Mouse (Mus musculus): ENCODE measurements around the gene Creb3l4. TPM values are rescaled to one million over a fixed set of nuclear protein-coding genes. Genes with fewer than 3 reads are reported as not detected.

Gene Creb3l4
- polyA plus RNA-seq, 1 experiment from 2014 or later, result 12.9 TPM

DNA sequence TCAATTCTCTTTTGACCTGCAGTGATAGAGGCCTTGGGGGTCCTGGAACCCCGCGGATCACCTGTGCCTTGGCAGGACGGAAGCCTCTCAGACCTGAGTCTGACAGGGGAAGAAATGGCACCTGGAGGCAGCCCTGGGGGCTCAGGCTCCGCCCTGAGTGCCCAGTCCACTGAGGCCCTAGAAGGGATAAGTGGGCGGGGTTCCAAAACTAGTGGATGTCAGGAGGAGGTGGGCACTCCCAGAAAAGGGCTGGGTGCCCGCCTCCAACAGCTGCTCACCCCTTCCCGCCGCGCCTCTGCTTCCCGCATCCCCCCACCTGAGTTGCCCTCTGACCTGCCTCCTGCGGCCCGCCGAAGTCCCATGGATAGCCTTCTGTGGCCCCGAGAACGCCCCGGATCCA lies 33.5 kb upstream of the Creb3l4 start:
- Histone ChIP-seq H3K9ac (replicated peaks) (no peak overlapping the region), H3K9me3 (no peaks in the 10 kb centered on the region), H3K27ac (no peak overlapping the region), H3K27me3 (no peaks in the 10 kb centered on the region), H3K4me2 (no peak overlapping the region), H3K4me1 (replicated peaks) (no peaks in the 10 kb centered on the region), H3K36me3 (peaks cover 91% of the 10 kb centered on the region), H3K4me3 (replicated peaks) (no peak overlapping the region)
- ATAC-seq (ENCODE audit: insufficient number of reproducible peaks, insufficient read depth, low FRiP score, low TSS enrichment, low read depth), result no peak
- WGBS, result 48% methylated on average over 16 of the region's 16 CpGs

DNA sequence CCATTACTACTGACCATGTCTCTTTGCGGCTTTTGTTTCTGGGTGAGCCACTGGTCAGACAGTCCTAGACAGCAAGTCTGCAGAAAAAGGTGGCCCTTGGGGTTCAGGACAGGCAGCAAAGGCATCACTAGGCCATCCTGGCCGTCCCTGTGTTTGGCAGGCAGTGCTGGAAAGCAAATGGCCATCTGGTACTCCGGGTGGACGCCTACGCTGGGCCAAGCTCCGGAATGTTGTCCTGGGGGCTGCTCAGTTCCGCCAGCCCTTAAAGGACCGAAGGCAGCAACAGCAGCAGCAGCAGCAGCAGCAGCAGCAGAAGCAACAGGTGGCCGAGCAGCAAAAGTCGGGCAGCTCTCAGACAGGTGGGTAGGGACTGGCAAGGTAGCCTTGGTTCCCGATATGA lies 32.0 kb upstream of the Creb3l4 start:
- ATAC-seq (ENCODE audit: insufficient number of reproducible peaks, insufficient read depth, low FRiP score, low TSS enrichment, low read depth), result no peak
- Histone ChIP-seq H3K4me2 (no peak overlapping the region), H3K9ac (replicated peaks) (no peak overlapping the region), H3K4me1 (replicated peaks) (no peaks in the 10 kb centered on the region), H3K27me3 (no peaks in the 10 kb centered on the region), H3K9me3 (no peaks in the 10 kb centered on the region), H3K36me3 (peaks cover 95% of the 10 kb centered on the region), H3K4me3 (replicated peaks) (no peak overlapping the region), H3K27ac (no peak overlapping the region)
- 88% methylated on average over 11 of the region's 11 CpGs for WGBS

GRCm38 (mm10) chr3:90273855-90274254 lies 30.5 kb upstream of the Creb3l4 start:
- Histone ChIP-seq H3K9ac (replicated peaks) (no peak overlapping the region), H3K36me3 (peaks cover 88% of the 10 kb centered on the region), H3K4me1 (replicated peaks) (no peaks in the 10 kb centered on the region), H3K4me3 (replicated peaks) (no peak overlapping the region), H3K27ac (no peak overlapping the region), H3K9me3 (no peaks in the 10 kb centered on the region), H3K27me3 (no peaks in the 10 kb centered on the region), H3K4me2 (no peak overlapping the region)
- ATAC-seq (ENCODE audit: insufficient number of reproducible peaks, insufficient read depth, low FRiP score, low TSS enrichment, low read depth), result no peak
- WGBS, result 93% methylated on average over 22 of the region's 22 CpGs

DNA sequence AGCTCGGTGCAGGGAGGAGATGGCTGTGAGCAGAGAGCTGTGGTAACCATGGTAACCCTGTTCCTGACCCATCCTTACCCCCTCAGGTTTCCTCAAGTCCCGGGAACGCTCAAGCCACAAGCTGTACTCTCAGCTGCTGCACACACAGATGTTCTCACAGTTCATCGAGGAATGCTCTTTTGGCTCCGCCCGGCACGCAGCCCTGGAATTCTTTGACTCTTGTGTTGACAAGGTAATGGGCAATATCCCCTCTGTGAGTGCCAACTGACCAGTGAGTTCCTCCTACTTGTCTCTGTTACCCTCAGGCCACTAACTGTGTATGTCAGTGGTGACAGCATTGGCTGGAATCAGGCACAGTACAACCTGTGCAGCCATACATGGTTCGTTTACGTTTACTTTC lies 28.9 kb upstream of the Creb3l4 start:
- 73% methylated on average over 9 of the region's 9 CpGs for WGBS
- H3K36me3 ChIP-seq, result peaks cover 71% of the 10 kb centered on the region
- no peak for ATAC-seq (ENCODE audit: insufficient number of reproducible peaks, insufficient read depth, low FRiP score, low TSS enrichment, low read depth)

GRCm38 (mm10) chr3:90270784-90271183 lies 27.5 kb upstream of the Creb3l4 start:
- Histone ChIP-seq H3K9me3 (no peaks in the 10 kb centered on the region), H3K4me1 (replicated peaks) (peaks cover 10% of the 10 kb centered on the region), H3K4me2 (no peak overlapping the region), H3K27ac (no peak overlapping the region), H3K4me3 (replicated peaks) (no peak overlapping the region), H3K9ac (replicated peaks) (no peak overlapping the region), H3K27me3 (no peaks in the 10 kb centered on the region), H3K36me3 (peaks cover 58% of the 10 kb centered on the region)
- ATAC-seq (ENCODE audit: insufficient number of reproducible peaks, insufficient read depth, low FRiP score, low TSS enrichment, low read depth), result no peak
- WGBS, result 90% methylated on average over 8 of the region's 8 CpGs

More for the DNA sequence above, 28.9 kb upstream of the Creb3l4 start:
- H3K4me3 ChIP-seq (replicated peaks), result no peak overlapping the region
- H3K27me3 ChIP-seq, result no peaks in the 10 kb centered on the region
- no peak overlapping the region for H3K9ac ChIP-seq (replicated peaks)
- H3K4me2 ChIP-seq, result no peak overlapping the region
- no peaks in the 10 kb centered on the region for H3K4me1 ChIP-seq (replicated peaks)
- H3K27ac ChIP-seq, result no peak overlapping the region
- no peaks in the 10 kb centered on the region for H3K9me3 ChIP-seq

DNA sequence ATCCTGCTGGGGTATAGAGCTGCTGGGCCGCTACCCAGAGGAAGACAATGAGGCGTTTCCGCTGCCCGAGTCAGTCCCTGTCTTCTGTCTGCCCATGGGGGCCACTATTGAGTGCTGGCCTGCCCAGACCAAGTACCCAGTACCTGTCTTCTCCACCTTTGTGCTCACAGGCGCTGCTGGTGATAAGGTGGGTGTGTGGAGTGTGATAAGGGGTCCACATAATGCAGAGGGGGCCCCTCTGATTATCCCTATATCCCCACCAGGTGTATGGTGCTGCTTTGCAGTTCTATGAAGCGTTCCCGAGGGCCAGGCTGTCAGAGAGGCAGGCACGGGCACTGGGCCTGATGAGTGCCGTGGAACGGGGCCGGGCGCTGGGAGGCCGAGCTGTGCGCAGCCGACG lies 25.7 kb upstream of the Creb3l4 start:
- Histone ChIP-seq H3K9me3 (no peaks in the 10 kb centered on the region), H3K4me1 (replicated peaks) (peaks cover 15% of the 10 kb centered on the region), H3K4me2 (no peak overlapping the region), H3K27ac (no peak overlapping the region), H3K27me3 (no peaks in the 10 kb centered on the region), H3K36me3 (peaks cover 48% of the 10 kb centered on the region), H3K9ac (replicated peaks) (no peak overlapping the region), H3K4me3 (replicated peaks) (no peak overlapping the region)
- WGBS, result 90% methylated on average over 16 of the region's 16 CpGs
- no peak for ATAC-seq (ENCODE audit: insufficient number of reproducible peaks, insufficient read depth, low FRiP score, low TSS enrichment, low read depth)

DNA sequence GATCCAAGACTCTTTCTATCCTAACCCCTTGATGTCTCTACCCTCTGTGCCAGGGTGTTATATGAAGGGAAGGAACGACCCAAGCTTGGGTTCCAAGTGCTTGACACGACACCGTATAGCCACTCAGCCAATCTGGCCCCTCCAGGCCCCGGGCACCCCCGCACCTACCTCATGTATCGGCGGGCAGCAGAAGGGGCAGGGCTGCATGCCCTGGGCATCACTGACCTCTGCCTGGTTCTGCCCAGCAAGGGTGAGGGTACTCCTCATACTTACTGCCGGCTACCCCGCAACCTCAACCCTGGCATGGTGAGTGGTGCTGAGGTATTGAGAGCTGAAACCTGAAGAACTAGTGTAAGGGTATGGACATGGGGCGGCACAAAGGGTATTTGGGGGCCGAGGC lies 24.9 kb upstream of the Creb3l4 start:
- Histone ChIP-seq H3K4me2 (no peak overlapping the region), H3K27me3 (no peaks in the 10 kb centered on the region), H3K36me3 (peaks cover 49% of the 10 kb centered on the region), H3K4me1 (replicated peaks) (peaks cover 15% of the 10 kb centered on the region), H3K9me3 (no peaks in the 10 kb centered on the region), H3K9ac (replicated peaks) (no peak overlapping the region), H3K4me3 (replicated peaks) (no peak overlapping the region), H3K27ac (no peak overlapping the region)
- 95% methylated on average over 11 of the region's 11 CpGs for WGBS
- ATAC-seq (ENCODE audit: insufficient number of reproducible peaks, insufficient read depth, low FRiP score, low TSS enrichment, low read depth), result no peak

DNA sequence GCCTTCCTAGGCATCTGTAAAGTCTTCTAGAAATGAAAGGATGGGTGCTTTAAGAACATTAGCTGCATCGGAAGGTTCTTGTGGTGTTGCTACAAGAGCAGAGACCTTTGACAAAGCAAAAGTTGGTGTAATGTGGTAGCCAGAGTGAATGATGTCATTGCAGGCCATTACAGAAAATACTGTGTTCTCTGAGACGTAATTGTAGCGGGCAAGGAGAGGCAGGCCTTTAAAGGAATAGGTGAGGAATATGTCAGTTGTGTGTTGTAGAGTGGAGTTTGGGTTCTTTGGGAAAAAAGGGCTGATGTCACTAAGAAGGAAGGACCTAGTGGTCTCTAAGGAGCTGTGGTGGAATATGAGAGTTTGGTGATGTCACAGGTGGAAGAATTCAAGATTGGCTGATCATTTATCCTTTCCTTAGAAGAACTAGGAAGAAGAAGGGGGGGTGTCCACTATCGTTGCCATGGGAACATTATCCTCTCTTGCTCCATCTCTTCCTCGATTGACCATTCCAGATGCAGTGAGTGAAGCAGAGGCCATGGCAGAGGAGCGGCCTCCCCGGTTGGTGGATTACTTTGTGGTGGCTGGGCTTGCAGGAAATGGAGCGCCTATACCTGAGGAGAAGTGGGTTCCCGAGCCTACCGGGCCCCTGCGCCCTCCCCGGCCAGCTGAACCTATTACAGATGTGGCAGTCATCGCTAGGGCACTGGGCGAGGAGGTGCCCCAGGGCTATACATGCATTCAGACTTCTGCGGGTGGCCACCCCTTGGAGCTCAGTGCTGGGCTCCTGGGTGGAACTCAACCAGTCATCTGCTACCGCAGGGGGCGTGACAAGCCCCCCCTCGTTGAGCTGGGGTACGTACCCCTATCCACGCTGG lies 23.8 kb upstream of the Creb3l4 start:
- WGBS, result 92% methylated on average over 20 of the region's 20 CpGs
- Histone ChIP-seq H3K4me3 (replicated peaks) (peak overlapping the region; percentile 89; the same call in 1 of the 2 replicates), H3K36me3 (peaks cover 49% of the 10 kb centered on the region)

DNA sequence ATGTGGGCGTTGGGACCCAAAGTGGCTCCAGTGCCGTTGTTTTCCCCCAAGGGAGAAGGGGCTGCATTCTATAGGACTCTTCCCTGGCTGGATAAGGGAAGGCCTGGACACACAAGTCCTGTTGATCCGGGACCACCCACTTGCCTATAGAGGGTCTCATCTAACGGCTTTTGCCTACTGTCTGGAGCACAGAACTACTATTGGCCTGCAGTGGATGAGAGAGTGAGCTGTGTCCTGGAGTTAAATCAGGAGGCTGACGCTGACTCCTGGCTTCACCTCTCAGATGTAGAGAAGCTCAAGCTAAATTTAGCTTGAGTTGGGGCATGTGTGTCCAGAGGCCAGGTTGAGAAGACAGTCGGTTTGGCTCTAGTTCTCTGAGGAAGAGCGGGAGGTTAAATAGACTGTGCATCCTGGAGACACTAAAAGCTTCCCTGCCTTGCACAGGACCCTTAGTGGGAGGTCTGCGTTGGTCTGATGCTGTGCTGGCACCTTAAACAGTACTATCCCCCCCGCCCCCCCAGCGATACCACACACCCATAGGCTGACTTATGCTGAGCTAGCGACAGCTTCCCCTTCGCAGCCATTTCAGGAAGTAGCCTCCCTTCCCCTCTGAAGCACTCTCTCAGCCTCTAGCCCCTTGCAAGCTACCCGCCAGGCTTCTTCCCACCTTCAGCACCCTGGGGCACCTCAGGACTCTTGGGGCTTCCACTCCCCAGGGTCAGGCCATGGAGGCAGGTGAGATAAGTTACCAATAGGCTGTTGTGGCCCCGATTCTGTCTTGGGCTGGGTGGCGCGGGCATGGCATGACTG lies 22.8 kb upstream of the Creb3l4 start:
- WGBS, result 25% methylated on average over 16 of the region's 16 CpGs
- Histone ChIP-seq H3K4me2 (peak overlapping the region; percentile 74), H3K9ac (replicated peaks) (peak overlapping the region; percentile 89), H3K4me3 (replicated peaks) (peak overlapping the region; percentile 89), H3K4me1 (replicated peaks) (peaks cover 15% of the 10 kb centered on the region), H3K27ac (peak overlapping the region; percentile 98), H3K9me3 (no peaks in the 10 kb centered on the region), H3K27me3 (no peaks in the 10 kb centered on the region), H3K36me3 (peaks cover 50% of the 10 kb centered on the region)
- ATAC-seq (ENCODE audit: insufficient number of reproducible peaks, insufficient read depth, low FRiP score, low TSS enrichment, low read depth), result peak; percentile 37; the same call in 1 of the 2 replicates

More for the DNA sequence above, 23.8 kb upstream of the Creb3l4 start:
- no peaks in the 10 kb centered on the region for H3K27me3 ChIP-seq
- H3K27ac ChIP-seq, result no peak overlapping the region
- no peak overlapping the region; the same call in 1 of the 2 replicates for H3K9ac ChIP-seq (replicated peaks)
- peaks cover 15% of the 10 kb centered on the region for H3K4me1 ChIP-seq (replicated peaks)
- peak overlapping the region; percentile 74; the same call in 1 of the 2 replicates for H3K4me2 ChIP-seq
- no peak for ATAC-seq (ENCODE audit: insufficient number of reproducible peaks, insufficient read depth, low FRiP score, low TSS enrichment, low read depth)
- no peaks in the 10 kb centered on the region for H3K9me3 ChIP-seq

DNA sequence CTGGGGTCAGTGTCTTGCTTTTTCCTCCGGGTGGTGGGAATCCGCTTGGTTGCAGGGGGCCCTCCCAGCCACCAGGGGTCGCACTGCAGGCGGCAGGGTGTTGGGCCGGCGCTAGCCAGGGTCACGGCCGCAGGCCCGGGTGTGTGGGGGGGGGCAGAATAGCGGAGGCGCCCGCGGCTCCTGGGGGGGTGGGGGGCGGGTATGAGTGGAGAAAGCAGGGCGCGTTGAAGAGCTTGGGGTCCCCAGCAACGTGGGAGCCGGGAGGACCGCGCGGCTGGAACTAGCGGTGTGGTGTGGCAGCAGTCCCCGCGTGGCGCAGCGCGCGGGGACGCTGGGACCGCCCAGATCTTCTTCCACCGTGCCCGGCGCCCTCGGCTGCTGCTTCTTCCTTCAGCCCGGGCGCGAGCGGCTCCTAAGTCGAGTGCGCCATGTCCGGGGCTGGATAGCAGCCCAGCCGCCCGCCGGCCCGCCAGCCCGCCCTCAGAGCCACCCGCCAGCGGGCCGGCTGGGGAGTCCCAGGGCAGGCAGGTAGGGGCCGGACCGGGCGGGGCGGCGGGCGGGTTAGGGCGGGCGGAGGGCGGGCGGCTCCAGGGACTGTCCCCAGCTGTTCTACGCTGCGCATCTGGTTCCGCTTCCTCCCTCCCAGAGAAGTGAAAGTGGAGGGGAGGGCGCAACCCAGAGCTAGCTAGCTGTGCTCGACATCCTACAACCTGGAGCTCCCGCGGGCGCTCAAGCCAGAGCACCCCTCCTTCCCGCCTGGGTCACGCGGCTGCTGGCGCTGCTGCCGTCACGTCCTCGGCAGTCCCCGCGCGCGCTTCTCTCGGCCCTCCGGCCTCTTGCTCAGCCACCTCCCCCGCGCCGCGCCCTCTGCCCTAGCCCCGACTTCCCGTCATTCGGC lies 22.0 kb upstream of the Creb3l4 start, which contains the start of gene Dennd4b:
TSS of gene Dennd4b (plus strand) at position 152 of the 898 bp plus-strand sequence.
- Histone ChIP-seq H3K9ac (replicated peaks) (peak within 1 kb of the TSS; percentile 89), H3K27me3 (no peaks in the 10 kb centered on the region), H3K36me3 (peaks cover 50% of the 10 kb centered on the region), H3K4me2 (peak within 1 kb of the TSS; percentile 74), H3K27ac (peak within 1 kb of the TSS; percentile 98), H3K4me1 (replicated peaks) (peaks cover 15% of the 10 kb centered on the region), H3K9me3 (no peaks in the 10 kb centered on the region), H3K4me3 (replicated peaks) (peak within 1 kb of the TSS; percentile 89)
- under 1% methylated on average over 82 of the region's 87 CpGs for WGBS
- peak; percentile 93 for ATAC-seq (ENCODE audit: insufficient number of reproducible peaks, insufficient read depth, low FRiP score, low TSS enrichment, low read depth)

Data from limb, embryonic 12.5 days (tissue).